Mouse (Mus musculus): ENCODE measurements around the gene Haus2.

Gene Haus2

GRCm38 (mm10) chr2:120616279-120617163, 7.3 kb downstream of the Haus2 start:
- DNase-seq (ENCODE audit: low spot score in 2 of 2): no peak

GRCm38 (mm10) chr2:120619538-120619937, 10.4 kb downstream of the Haus2 start:
- DNase-seq (ENCODE audit: low spot score in 2 of 2): no peak

- no peak for DNase-seq (ENCODE audit: low spot score in 2 of 2)
These were observed 13.7 kb downstream of the Haus2 start for GRCm38 (mm10) chr2:120622920-120623319.

- DNase-seq (ENCODE audit: low spot score in 2 of 2): no peak
These were observed 19.1 kb downstream of the Haus2 start for GRCm38 (mm10) chr2:120628076-120628865.

- peak; percentile 96 for DNase-seq (ENCODE audit: low spot score in 2 of 2)
These were observed 19.9 kb downstream of the Haus2 start, which contains the start of gene Stard9 for GRCm38 (mm10) chr2:120628886-120629735. Gene Stard9 (plus strand): TSS chr2:120629121.

GRCm38 (mm10) chr2:120630246-120630645, 21.1 kb downstream of the Haus2 start:
- DNase-seq (ENCODE audit: low spot score in 2 of 2): no peak

GRCm38 (mm10) chr2:120630655-120631054, 21.5 kb downstream of the Haus2 start:
- DNase-seq (ENCODE audit: low spot score in 2 of 2): no peak

- DNase-seq (ENCODE audit: low spot score in 2 of 2): no peak
These were observed 22.3 kb downstream of the Haus2 start for GRCm38 (mm10) chr2:120631521-120631920.

GRCm38 (mm10) chr2:120631957-120632356, 22.8 kb downstream of the Haus2 start:
- no peak for DNase-seq (ENCODE audit: low spot score in 2 of 2)

GRCm38 (mm10) chr2:120640835-120641234, 31.7 kb downstream of the Haus2 start:
- no peak for DNase-seq (ENCODE audit: low spot score in 2 of 2)

- peak in 1 of 2 experiments; percentile 4 for DNase-seq (ENCODE audit: low spot score in 2 of 2)
These were observed 34.7 kb downstream of the Haus2 start for GRCm38 (mm10) chr2:120643836-120644235.

GRCm38 (mm10) chr2:120646777-120647176, 37.6 kb downstream of the Haus2 start:
- DNase-seq (ENCODE audit: low spot score in 2 of 2): no peak

- DNase-seq (ENCODE audit: low spot score in 2 of 2): no peak
These were observed 43.2 kb downstream of the Haus2 start for GRCm38 (mm10) chr2:120652256-120652924.

- DNase-seq (ENCODE audit: low spot score in 2 of 2): no peak
These were observed 43.7 kb downstream of the Haus2 start for GRCm38 (mm10) chr2:120652925-120653284.

GRCm38 (mm10) chr2:120654693-120655092, 45.5 kb downstream of the Haus2 start:
- no peak for DNase-seq (ENCODE audit: low spot score in 2 of 2)

GRCm38 (mm10) chr2:120655905-120656304, 46.7 kb downstream of the Haus2 start:
- no peak for DNase-seq (ENCODE audit: low spot score in 2 of 2)

GRCm38 (mm10) chr2:120656711-120657110, 47.5 kb downstream of the Haus2 start:
- DNase-seq (ENCODE audit: low spot score in 2 of 2): no peak

- DNase-seq (ENCODE audit: low spot score in 2 of 2): no peak
These were observed 49.3 kb downstream of the Haus2 start for GRCm38 (mm10) chr2:120658486-120658885.

- no peak for DNase-seq (ENCODE audit: low spot score in 2 of 2)
These were observed 50.1 kb downstream of the Haus2 start for GRCm38 (mm10) chr2:120659318-120659717.

GRCm38 (mm10) chr2:120660486-120661078, 51.4 kb downstream of the Haus2 start:
- no peak for DNase-seq (ENCODE audit: low spot score in 2 of 2)

- DNase-seq (ENCODE audit: low spot score in 2 of 2): no peak
These were observed 53.6 kb downstream of the Haus2 start for GRCm38 (mm10) chr2:120662766-120663165.
